13 mouse cellular contexts compared by ENCODE assay signal in the genomic region with DNA sequence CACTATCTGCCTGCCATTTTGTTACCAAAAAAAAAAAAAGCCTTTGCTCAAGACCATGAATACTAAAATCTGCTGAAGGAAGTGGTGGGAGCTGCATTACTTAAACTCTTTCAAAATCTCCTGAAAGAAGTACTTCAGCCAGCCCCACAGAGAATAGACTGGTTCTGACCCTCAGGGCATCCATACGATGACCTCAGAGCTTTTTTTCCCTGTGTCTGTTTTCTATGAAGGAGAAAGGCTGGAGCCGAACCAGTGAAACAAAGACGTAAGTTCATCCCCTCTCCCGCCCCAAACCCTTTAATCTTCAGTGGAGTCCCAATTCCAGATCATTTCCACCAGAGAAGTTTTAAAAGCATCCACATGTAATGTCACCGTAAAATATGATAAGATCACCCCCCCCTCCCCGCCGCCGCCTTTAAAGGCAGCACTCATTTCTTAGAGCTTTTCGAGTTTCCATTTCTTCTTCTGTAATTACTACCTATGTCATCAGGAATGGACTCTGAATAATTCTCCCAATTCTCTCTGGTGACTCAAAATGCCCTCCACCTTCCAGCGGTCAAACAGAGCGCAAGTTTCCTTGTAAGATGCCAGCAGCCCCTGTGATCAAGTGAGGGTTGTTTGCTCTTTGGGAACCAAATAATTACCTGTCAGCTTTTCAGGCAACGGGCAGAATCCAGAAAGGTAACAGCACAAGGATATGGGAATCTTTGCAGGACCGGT. TPM values are rescaled to one million over a fixed set of nuclear protein-coding genes. Genes with fewer than 3 reads are reported as not detected.
DNase-seq lines count a peak whose midpoint lies in the region; ATAC-seq and TF ChIP-seq lines count a peak whose summit lies in the region.
"Had no signal": no experiment of that assay in that cellular context is flagged by ENCODE, and none has a peak within 500 bp of the region (broad histone marks: within the 10 kb centered on the region; RNA-seq: fewer than 3 reads in every experiment).

No protein-coding gene starts in this region.

- H3K4me3 ChIP-seq in ES-Bruce4 (ENCODE audit: low read depth, low read length): peak overlapping the region; percentile 65
- peak overlapping the region; percentile 6; the same call in 1 of the 2 replicates for H3K4me3 ChIP-seq in midbrain, embryonic 11.5 days (ENCODE audit: low read depth, low read length)
- H3K4me3 ChIP-seq in liver, embryonic 12.5 days: no peak overlapping the region
- H3K4me3 ChIP-seq: heart, embryonic 15.5 days; lung, embryonic 15.5 days had no signal

- no peaks in the 10 kb centered on the region for H3K36me3 ChIP-seq in ES-Bruce4 (ENCODE audit: control insufficient read depth, insufficient read depth, low read length, poor library complexity, severe bottlenecking)
- no peaks in the 10 kb centered on the region for H3K36me3 ChIP-seq in midbrain, embryonic 11.5 days (ENCODE audit: control insufficient read depth, insufficient read depth, low read length)
- no peaks in the 10 kb centered on the region for H3K36me3 ChIP-seq in liver, embryonic 12.5 days
- H3K36me3 ChIP-seq: heart, embryonic 15.5 days; lung, embryonic 15.5 days had no signal

- no peak for TF ChIP-seq POLR2A in ES-Bruce4 (IDR thresholded peaks at IDR 0.05; ENCODE audit: insufficient read depth, low read length)

- peak overlapping the region; percentile 100 for H3K27ac ChIP-seq in ES-Bruce4 (ENCODE audit: insufficient read depth, low read length)
- H3K27ac ChIP-seq in midbrain, embryonic 11.5 days (ENCODE audit: low read depth, low read length): peak overlapping the region; percentile 0; the same call in 1 of the 2 replicates
- H3K27ac ChIP-seq in liver, embryonic 12.5 days: no peak overlapping the region
- H3K27ac ChIP-seq: heart, embryonic 15.5 days; lung, embryonic 15.5 days had no signal

- H3K4me1 ChIP-seq in ES-Bruce4 (ENCODE audit: control insufficient read depth, insufficient read depth, low read length): peaks cover 2% of the 10 kb centered on the region
- H3K4me1 ChIP-seq in midbrain, embryonic 11.5 days (ENCODE audit: control insufficient read depth, insufficient read depth, low read length): peaks cover 25% of the 10 kb centered on the region
- H3K4me1 ChIP-seq in liver, embryonic 12.5 days: peaks cover 28% of the 10 kb centered on the region

- no peak for TF ChIP-seq CTCF in ES-Bruce4 (IDR thresholded peaks at IDR 0.05; ENCODE audit: low read depth, low read length)

- DNase-seq in embryo, embryonic 10 days (ENCODE audit: low spot score): peak; percentile 65
- peak; percentile 95 for DNase-seq in midbrain, embryonic 11.5 days (ENCODE audit: low spot score, missing footprints)
- DNase-seq in heart, postnatal 4 days: no peak
- no peak for DNase-seq in liver
- DNase-seq in layer of hippocampus, adult 9-11 months: no peak
- DNase-seq: adrenal gland, postnatal 10 days; cerebellum, postnatal 25 days; kidney, postnatal 14 days had no signal

- 22% methylated on average over 13 of the region's 13 CpGs for WGBS in midbrain, embryonic 11.5 days
- WGBS in liver, embryonic 12.5 days (ENCODE audit: insufficient replicate concordance): 71% methylated on average over 13 of the region's 13 CpGs

- no peaks in the 10 kb centered on the region for H3K27me3 ChIP-seq in ES-Bruce4 (ENCODE audit: control insufficient read depth, insufficient read depth, low read length, poor library complexity, severe bottlenecking)
- H3K27me3 ChIP-seq in midbrain, embryonic 11.5 days (ENCODE audit: control insufficient read depth, insufficient read depth, low read length): no peaks in the 10 kb centered on the region; the same call in 1 of the 2 replicates
- no peaks in the 10 kb centered on the region for H3K27me3 ChIP-seq in liver, embryonic 12.5 days (replicated peaks)
- H3K27me3 ChIP-seq: heart, embryonic 15.5 days; lung, embryonic 15.5 days had no signal

- TF ChIP-seq EP300 in ES-Bruce4 (IDR thresholded peaks at IDR 0.05; ENCODE audit: insufficient read depth, low read depth, low read length): no peak

- H3K9ac ChIP-seq in ES-Bruce4 (ENCODE audit: low read depth, poor library complexity, severe bottlenecking): peak overlapping the region; percentile 75
- H3K9ac ChIP-seq in midbrain, embryonic 11.5 days (ENCODE audit: low read length): no peak overlapping the region; the same call in 1 of the 2 replicates
- no peak overlapping the region for H3K9ac ChIP-seq in liver, embryonic 12.5 days
- H3K9ac ChIP-seq: heart, embryonic 15.5 days; lung, embryonic 15.5 days had no signal

- 0 out of 2 replicates have a peak, but pooled peaks have one; percentile 33 for ATAC-seq in granulocyte monocyte progenitor cell, adult 5-6 weeks (replicated peaks; ENCODE audit: poor library complexity, severe bottlenecking)
- peak; percentile 31; the same call in 1 of the 2 replicates for ATAC-seq in midbrain, embryonic 11.5 days (ENCODE audit: low FRiP score)
- ATAC-seq in liver, embryonic 12.5 days: no peak

- no peaks in the 10 kb centered on the region for H3K9me3 ChIP-seq in ES-Bruce4 (replicated peaks; ENCODE audit: control insufficient read depth, insufficient read depth, low read length, poor library complexity, severe bottlenecking)
- H3K9me3 ChIP-seq in midbrain, embryonic 11.5 days (ENCODE audit: control insufficient read depth, low read length): no peaks in the 10 kb centered on the region
- H3K9me3 ChIP-seq in liver, embryonic 12.5 days (replicated peaks): no peaks in the 10 kb centered on the region
- H3K9me3 ChIP-seq: heart, embryonic 15.5 days; lung, embryonic 15.5 days had no signal

- peak overlapping the region; percentile 16 for H3K4me2 ChIP-seq in midbrain, embryonic 11.5 days
- H3K4me2 ChIP-seq in liver, embryonic 12.5 days: no peak overlapping the region
- H3K4me2 ChIP-seq: heart, embryonic 15.5 days; lung, embryonic 15.5 days had no signal

RNA-seq across cellular contexts. Expression of a gene that starts 4.1 kb away (rescaled TPM):
- polyA plus RNA-seq in ES-Bruce4 (2011; ENCODE audit: insufficient read depth, insufficient read length, low read depth, missing spikeins): 143 and 151 TPM in 2 replicates
- total RNA-seq in granulocyte monocyte progenitor cell, adult 5-6 weeks (2014; fragmentation: Nextera tagmentation): 32.9 and 48.6 TPM in 2 replicates
- 46.9 and 59.7 TPM in 2 replicates for total RNA-seq in granulocyte monocyte progenitor cell, adult 5-6 weeks (2017)
- 28.5 and 28.7 TPM in 2 replicates for polyA plus RNA-seq in midbrain, embryonic 11.5 days (2014; fragmentation: Nextera tagmentation; extraction: Ambion mirVana)
- 100 to 1,000 TPM; 104 to 114 TPM for total RNA-seq in heart, postnatal 4 days (2021)
- 14.2 and 14.6 TPM in 2 replicates for polyA plus RNA-seq in liver, embryonic 12.5 days (2016; fragmentation: Nextera tagmentation; extraction: Ambion mirVana)

Comparison
In these comparisons a context has a peak if more than half of its experiments do, and no peak if none do; other contexts are left out.
1. DNase-seq: peak in embryo, embryonic 10 days (single experiment) and midbrain, embryonic 11.5 days (single experiment); none in heart, postnatal 4 days (single experiment), liver (single experiment) and layer of hippocampus, adult 9-11 months (single experiment).